Mouse (Mus musculus) ovary, postnatal 10 days (tissue): ENCODE measurements around the gene Ctf1.

Source experiments
- DNase-seq: peaks from one replicate; pipeline ENCODE4 v3.0.0; 2022; ENCODE audit warnings: low spot score

Ctf1 gene

DNA sequence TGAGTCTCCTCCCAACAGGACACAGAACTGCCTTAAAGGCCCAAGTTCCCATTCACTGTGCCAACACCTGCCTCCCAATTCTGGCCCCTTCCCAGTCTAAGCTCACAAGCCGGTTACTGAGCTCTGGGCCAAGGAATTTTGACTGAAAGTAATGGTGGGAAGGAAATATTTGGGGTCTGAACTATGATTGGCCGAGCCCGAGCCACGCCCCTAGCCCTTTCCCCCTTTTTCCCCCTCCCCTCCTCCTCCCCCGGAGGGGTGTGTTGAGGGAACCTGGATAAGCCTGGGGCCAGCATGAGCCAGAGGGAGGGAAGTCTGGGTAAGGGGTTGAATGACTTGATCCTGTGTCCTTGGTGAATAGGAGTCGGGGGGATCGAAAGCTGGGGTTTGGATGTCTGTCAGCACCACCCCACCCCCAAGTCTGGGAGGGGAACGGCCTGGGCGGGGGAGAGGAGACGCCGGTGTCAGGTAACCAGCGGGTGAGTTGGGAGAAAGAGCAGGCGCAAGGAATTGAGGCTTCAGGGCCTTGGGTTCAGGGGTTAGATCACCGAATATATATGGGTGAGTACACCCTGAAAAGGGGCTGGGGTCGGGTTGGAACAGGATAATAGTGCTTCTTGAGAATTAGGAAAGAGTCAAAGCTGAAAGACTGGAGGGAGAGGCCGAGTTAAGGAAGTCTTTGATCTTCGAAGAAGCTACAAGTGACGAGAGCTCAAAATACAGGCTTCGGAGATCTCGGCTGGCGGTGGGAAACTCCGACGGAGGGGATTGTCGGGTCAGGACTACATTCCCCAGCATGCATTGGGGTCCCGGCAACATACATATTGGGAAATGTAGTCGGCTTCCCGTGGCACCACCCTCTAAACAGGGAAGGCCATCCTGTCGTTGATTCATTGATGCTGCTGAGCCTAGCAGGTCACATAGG is at the start of gene Ctf1:
Gene Ctf1 (plus strand): TSS at position 276 of the 925 bp plus-strand sequence.
- peak; percentile 44 for DNase-seq

DNA sequence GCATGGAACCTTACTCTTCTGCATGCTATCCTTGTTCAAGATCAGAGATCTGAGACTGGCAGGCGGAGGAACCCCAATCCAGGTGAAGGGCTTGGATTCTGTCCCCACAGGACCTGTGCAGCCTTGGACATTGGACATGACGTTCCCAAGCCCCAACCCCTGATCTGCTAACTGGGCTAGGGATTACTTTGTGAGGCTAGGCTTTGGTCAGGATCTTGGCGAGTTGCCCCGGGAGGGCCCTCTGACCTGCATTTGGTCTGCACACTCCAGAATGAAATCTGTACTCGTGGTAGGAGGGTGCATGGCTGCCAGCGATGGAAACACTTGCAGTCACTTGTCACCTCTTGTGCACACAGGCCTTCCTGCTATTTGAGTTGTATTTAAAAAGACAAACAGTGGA is 49.6 kb upstream of the Ctf1 start:
- no peak for DNase-seq

DNA sequence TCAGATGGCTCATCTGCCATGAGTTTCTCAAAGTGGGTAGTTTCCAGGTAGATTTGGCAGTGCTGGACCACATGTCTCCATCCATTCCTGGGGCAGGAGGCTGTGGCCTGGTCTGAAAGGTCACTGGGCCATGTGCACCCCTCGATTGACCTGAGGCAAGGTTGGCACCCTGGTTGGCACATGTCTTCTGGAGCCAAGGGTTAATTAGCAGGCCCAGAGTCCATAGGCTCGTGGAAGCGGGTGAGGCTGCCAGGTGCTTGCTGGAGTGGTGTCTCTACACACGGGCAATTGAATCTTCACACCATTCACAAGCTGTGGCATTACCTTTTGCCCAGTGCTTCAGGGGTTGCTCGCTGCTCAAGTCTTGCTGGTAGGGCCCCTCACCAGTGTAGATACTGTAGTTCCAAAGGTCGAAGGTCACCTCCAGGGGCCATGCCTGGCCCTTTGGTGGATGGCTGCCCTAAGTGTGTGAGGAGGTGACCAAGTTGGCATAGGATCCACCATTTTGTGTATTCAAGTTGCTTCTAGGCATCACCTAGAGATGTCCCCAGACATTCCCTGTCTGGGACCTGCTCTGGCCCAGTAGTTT is 46.4 kb upstream of the Ctf1 start:
- DNase-seq: no peak

DNA sequence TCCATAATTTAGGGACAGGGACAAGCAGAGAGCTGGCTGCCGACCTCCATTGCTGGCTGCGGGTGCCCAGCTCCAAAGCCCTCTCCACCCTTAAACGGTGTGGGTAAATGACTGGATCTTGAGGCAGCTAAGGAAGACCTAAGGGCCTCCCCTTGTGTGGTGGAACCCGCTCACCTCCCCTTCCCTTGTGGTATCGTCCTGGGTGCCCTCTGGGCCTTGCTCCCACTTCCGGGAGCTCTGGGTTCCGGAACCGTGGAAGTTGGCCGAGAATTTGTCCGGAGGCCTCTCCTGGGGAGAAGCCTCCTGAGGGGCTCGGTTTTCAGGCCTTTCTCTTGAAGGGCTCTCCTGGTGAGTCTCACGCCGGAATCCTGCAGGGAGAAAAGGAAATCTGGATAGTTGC is 45.9 kb upstream of the Ctf1 start:
- no peak for DNase-seq

DNA sequence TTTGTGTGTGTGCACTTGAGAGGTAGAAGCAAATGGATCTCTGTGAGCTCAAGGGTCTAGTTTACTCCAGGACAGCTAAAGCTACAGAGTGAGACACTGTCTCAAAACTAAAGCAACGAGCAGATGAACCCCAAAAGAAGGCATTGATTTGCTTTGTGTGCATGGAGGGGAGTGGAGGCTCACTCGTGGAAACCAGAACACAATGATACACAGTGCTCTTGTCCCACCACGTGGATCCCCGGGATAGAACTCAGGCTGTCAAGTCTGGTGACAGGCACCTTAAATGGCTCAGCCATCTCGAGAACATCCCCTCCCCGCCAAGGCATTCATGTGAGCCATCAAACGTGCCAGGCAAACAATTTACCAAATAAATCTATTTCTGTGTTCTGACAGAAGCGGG is 45.4 kb upstream of the Ctf1 start:
- DNase-seq: no peak

DNA sequence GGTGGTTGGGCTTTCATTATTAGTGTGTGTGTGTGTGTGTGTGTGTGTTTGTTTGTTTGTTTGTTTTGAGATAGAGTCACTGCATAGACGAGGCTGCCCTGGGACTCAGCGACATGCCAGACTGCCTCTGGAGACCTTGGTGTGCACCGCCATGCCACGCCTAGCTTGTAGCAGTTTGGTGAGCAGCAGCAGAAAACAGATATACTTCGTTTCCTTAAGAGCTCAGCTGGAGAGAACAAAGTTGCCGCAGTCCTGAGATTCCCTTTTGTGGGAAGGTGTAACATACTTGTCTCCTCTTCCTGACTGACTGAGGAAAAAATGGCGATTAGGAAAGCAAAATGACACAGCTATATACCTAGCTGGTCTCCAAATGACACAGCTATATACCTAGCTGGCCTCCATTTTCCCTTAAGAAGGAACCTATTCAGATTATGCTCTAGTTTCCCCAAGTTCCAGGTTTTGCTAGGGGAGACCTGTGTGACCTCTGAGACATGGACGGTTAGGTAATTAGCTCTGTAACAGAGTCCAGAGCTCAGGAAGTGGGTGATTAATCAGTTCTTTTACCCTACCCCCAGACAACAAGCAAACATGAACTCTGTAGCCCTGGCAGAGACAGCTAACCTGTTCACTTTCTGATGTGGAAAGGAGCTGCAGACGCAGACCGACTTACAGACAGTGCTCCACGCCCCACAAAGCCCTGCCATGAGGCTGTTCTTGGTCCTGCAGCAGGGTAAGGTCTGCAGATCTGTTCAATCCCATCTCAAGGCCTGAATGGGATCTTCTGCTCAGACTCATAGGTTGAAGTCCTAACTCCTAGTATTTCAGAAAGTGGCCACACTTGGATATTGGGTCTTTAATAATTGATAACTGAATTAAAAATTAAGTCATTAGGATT is 40.4 kb upstream of the Ctf1 start:
- DNase-seq: no peak

DNA sequence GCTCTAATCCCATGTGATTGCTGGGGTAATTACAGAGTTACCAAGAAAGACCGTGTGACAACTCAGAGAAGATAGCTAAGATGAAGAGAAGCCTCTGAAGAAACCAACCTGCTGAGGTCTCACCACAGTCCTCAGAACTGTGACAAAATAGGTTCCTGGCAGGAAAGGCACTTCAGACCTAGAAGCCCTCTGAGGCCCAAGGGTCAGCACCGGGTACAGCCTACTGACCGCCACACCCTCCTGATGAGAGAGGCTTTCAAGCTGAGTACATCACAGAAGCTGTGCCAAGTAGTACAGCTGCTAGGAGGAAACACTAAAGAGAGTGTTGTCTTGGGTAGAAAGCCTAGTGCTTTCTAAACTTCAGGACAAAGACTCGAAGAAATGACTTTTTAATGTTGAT is 39.8 kb upstream of the Ctf1 start:
- no peak for DNase-seq

DNA sequence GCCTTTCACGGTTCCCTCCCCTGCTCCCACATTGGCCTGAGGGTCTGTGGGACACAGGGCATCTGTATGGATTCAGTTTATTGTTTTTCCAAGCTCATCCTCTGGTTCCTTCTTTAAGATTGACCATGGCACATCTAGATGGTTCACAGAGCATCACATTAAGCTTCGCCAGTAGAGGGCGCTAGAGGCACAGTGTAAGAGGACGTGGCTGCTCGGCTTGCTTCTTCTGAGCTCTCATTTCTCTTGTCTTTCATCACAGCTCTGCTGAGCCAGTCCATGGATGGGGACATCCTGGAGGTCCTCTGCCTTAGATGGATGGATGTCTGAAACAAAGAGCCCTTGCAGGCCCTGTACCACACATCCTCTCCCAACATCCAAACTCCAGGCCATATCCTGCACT is 37.6 kb upstream of the Ctf1 start:
- peak; percentile 66 for DNase-seq

DNA sequence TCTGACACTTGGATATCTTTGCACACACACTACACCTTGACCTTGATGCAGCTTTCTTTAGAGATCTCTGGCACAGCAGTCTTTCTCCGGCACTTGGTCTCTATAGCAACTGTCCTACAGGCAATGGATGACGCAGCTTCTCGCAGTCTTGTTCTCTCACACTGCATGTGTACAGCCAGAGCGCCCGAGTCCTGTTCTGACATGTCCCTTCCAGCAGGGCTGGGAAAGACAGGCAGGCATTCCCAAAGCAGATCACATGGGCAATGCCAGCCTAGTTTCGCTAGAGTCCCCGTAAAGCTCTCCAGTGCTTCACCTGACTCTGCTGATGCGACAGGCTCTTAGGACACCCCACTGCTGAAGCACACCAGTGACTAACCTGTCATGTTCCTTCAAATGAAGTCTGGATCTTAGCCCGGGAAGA is 37.1 kb upstream of the Ctf1 start:
- DNase-seq: no peak

DNA sequence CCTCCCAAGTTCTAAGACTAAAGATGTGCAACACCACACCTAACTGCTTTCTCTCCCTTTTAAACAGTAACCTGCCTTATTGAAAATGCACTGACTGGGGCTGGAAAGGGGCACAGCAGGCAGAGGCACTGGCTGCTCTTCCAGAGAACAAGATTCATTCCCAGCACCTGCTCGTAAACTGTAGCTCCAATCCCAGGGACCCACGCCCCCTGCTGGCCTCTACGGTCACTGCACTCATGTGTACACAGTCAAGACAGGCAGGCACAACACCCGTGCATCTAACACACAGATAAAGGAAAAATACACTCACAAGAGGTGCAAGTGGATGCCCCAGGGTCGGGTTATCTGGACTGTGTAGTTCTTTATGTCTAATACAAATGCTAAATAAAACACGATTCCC is 35.5 kb upstream of the Ctf1 start:
- no peak for DNase-seq

DNA sequence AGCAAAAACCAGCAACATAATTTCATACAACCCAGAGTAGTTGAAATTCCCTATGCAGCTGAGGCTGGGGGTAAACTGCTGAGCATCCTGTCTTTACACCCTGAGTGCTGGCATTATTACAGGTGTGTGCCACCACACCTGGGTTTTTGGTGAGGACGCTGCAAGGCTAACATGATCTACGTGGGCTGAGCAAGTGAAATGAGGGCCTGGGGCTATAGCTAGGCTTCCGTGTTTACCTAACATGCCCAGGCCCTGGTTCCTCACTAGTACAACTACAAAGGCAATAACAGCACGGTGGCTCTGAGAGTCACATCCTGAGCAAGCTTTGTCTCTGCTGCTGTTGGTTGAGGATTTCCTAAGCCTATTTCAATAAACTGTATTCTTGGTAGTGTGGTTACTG is 34.9 kb upstream of the Ctf1 start:
- DNase-seq: no peak

DNA sequence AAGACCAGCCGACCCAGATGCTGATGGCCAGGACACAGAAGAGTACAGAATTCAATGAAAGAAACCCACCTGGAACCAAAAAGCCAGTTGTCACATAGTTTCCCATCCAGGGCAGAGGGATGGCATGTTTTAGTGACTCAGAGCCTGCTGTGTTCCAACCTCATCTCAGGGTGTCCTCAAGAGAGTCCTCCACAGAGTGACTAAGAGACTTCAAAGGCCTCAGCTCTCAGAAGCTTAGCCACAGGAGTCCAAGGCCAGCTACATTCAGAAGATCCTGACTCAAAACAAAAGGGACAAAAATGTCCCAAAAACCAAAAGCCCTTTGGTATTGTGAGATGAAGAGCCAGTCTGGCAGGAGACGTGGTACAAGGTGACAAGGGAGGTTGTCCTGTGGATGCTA is 33.7 kb upstream of the Ctf1 start:
- DNase-seq: no peak

DNA sequence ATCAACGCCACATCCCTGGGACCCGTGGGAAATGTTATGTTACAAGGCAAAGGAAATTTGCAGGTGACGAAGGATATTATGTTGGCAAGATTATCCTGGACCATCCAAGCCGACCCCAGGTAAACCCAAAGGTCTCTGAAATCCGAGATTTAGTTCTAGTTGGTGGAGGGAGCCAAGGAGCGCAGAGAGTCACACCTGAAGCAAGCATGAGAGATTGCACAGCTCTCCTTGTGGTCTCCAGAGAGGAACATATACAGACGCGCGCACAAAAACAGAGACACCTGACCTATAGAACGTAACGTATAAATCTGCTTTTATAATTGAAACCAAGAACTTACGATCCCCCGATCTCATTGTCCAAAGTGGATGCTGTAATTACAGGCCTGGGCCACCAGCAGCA is 32.0 kb upstream of the Ctf1 start:
- DNase-seq: no peak

DNA sequence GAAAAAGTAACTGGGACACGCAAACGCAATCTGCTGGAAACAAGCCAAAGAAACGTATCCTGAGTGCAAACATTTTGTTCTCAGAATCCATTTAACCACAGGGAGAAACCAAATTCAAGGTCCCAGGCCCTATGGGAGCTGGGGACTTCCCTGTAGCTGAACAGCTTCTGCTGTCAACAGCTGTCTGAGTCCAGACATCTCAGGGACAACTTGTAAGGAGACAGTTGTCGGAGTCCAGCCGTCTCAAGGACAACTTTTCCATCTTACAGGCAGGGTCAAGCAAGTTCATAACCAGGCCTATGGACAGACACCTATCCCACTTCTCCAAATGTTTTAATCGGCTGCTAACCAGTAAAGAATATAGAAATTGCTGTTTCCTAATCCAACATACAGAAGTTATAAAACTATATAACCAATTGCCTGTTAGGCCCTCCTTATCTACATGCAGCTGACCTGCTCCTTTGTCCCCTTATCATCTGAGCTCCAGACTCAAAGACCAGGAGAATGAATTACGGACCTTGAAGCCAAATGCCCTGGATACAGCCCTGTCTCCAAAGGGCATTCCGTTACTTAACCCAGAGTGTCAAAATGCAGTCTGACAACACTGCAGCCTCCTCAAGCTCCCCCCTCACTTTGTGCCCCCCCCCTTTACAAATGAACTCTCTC is 30.5 kb upstream of the Ctf1 start:
- DNase-seq: no peak

DNA sequence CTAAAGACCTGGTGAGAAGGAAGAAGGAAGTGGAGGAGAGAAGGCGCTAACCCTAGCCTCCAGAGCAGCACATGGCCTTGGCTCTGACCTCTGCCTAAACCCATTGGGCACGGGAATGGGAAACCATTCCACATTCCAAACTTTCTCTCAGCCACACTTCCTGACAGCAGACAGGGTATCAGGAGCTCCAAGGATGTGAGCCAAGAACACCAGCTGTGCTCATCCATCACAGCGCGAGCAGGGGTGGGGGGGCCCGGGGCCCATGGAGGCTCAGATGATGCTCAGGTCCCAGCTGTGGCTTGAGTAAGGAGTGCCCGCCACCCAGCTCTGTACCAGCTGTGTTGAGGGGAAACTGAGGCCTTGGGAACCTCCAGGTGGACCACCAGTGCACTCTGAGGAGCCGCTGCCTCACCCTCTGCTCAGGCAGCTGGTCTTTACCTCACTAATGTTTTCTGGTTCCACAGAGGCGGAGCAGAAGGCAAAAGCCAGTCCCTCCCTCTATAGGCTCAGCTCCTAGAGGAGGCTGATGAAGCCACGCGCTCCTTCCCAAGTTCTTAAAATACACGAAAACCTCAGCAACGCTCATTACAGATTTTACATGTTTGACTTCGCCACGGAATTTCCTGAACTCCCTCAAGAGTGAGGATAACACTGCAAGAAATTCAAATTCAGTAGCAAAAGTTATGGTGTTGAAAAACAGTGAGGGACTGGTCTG is 27.1 kb upstream of the Ctf1 start:
- no peak for DNase-seq

DNA sequence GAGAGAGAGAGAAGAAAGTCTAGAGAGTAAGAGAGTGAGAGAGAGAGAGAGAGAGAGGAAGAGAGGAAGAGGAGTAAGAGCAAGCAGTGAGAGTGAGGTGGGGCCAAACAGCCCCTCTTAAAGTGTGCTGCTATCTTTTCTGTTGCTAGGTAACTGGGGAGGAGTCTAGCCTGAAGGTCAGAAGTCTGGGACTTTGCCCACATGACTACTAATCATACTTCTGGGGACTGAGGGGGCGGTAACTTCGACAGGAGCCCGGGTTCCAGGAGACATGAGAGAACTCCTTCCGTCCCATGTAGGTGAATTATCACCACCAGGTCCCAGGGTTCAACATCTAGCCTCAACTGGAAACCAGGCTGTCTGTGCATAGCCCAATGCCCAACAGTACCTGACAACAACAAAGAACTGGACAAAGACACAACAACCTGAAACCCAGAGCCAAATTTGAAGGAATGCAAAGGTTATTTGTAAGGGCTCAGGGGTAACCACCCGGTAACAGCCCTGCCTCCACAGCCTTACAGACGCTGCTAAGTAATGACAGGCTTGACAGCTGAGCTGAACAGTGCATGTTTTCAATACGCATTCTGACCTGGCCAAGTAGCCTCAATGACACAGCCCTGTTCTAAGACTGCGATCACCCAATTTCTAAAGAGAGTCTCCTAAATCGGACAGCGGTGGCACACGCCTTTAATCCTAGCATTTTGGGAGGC is 25.6 kb upstream of the Ctf1 start:
- no peak for DNase-seq

DNA sequence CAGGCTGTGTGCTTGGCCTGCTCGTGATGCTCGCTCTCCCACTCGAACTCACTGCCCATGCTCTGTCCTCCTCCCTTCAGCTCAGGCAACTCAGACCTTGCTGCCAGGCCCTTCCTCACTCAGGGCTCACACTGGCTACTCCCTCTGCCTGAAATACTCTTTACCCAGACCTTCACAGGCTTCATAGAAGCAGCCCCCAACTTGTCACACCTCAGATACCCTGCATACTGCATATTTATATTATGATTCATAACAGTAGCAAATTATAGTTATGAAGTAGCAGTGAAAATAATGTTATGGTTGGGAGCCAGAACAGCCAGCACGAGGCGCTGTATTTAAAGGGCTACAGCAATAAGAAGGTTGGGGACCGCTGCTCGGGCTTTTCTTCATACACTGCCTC is 23.6 kb upstream of the Ctf1 start:
- no peak for DNase-seq

DNA sequence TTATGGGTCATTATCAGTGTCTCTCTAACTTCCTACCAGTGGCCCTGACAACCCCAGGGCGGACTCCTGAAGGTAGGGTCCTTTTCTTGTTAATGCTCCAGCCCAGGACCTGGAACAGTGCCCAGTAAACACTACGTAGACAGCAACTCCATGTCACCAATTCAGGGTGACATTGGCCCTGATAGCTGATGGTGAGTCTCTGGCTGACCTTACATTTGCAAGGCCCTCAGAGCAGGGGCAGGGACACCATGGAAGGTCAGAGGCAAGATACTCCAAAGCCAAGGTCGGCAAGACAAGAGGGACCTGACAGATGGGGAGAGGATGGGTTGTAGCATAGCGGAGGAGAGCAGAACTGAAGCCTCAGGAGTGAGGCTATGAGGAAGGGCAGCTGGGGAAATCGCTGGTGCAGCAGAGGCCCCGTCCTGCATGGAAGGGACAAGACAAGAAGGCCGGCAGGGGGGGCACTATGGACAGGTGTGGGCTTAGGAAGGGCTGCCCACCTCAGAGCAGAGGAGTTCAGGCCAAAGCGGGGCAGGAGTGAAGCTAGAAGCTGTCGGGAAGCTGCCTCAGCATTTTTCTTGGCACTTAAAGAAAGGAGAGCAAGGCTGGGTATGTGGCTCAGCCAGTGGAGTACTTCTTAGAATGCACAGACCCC is 22.8 kb upstream of the Ctf1 start:
- DNase-seq: no peak

DNA sequence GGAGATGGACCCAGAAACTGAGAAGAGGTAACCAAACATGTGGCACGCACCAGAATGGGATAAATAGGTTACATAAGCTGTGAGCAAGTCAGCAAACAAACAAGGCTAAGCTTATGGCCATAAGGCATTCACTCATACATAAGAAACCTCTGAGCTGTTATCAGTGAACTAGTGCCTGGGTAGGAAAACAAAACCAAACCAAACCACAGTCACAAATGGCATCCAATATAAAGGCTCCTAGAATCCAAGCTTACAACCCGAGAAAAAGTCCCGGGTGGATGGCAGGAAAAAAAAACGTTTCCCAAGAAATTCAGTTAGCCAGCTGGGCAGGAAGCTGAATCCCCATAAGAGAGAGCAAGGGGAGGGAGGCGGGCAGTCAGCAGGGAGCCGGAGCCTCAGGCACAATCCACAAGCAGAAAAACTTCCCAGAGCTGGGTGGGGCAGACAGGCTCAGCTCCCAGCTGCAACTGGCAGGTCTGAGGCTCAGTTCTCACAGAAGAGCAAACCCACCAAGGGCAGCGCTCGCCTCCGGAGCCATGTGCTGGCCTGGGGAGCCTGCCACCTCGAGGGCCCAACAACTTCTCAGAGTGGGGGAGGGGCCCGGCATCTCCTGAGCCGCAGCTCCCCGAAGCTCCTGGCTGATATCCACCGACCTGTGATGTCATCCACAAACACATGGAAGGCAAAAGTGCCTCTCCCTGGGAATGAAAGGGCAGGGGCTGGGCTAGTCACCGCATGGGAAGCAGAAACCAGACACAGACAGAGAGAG is 21.1 kb upstream of the Ctf1 start:
- peak; percentile 48 for DNase-seq

DNA sequence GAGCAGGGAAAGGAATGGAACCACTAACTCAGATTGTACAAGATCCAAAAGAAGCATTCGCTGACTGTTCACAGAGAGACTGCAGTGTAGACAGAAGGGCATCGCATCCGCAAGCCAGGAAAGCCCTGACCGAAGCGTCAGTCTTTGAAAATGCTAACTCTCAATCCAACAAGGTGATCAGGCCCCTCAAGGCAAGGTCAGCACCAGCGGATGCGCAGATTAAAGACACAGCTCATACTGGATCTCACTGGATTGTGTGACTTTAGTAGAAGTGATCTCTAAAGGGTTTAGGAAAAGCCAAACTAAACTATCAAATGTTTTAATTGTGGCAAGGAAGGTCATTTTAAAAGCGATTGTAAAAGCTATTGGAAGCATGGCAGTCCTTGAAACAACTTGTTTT is 19.2 kb upstream of the Ctf1 start:
- no peak for DNase-seq
